Mouse (Mus musculus): ENCODE results near the gene Tbpl1. TPM values are rescaled to one million over a fixed set of nuclear protein-coding genes. Genes with fewer than 3 reads are reported as not detected.

The Tbpl1 gene
- total RNA-seq, 2 experiments from 2014 or later: 57.3 to 61.6 TPM

Small RNA genes within 50 kb of the gene (microRNA-seq; reads per million reads assigned to microRNA genes)
- 0.45 to 0.85 reads per million in 2 experiments for gene Mir7663

Other genes starting within 250 kb of the Tbpl1 start
- gene Slc2a12, start 86.9 kb downstream of the Tbpl1 start, total RNA-seq (2021): 10 to 100 TPM in 1 of 2 experiments, 1 to 10 TPM in 1; 4.0 to 13.4 TPM
- under 1 TPM in 1 of 2 experiments, not detected in 1; 0.25 TPM for gene Tcf21, start 88.2 kb upstream of the Tbpl1 start, total RNA-seq (2021)

Data from layer of hippocampus, postnatal 14 days (tissue).